Mouse (Mus musculus) lung, adult 2 months (tissue): ENCODE data around the gene Slain2.

Source experiments
- CTCF ChIP-seq: fragments of 200-500 bp; IDR thresholded peaks from 2 replicates; pipeline ENCODE4 v1.5.1; 2011; ENCODE audit warnings: mild to moderate bottlenecking, low read length, control low read depth; ENCODE audit not compliant: insufficient read depth
- POLR2A ChIP-seq: fragments of 200-500 bp; IDR thresholded peaks from 2 replicates; pipeline ENCODE4 v1.6.1; 2011; ENCODE audit warnings: low read depth, mild to moderate bottlenecking, control low read depth, low read length, borderline replicate concordance; ENCODE audit errors: extremely low read depth

GRCm38 (mm10) chr5:72995379-72995778, 81.3 kb downstream of the Slain2 start:
- no peak for TF ChIP-seq CTCF
- no peak for TF ChIP-seq POLR2A
